Comparison of ENCODE assay signal across 12 mouse cellular contexts in genomic region chr7:30678263-30678975, GRCm38 (mm10). TPM values are rescaled to one million over a fixed set of nuclear protein-coding genes. Genes with fewer than 3 reads are reported as not detected.
A peak's percentile ranks its signal among the peaks of the same experiment; 100 is the strongest.
DNase-seq lines count a peak whose midpoint lies in the region; ATAC-seq and TF ChIP-seq lines count a peak whose summit lies in the region.
"Had no signal": no experiment of that assay in that cellular context is flagged by ENCODE, and none has a peak within 500 bp of the region (broad histone marks: within the 10 kb centered on the region; RNA-seq: fewer than 3 reads in every experiment).

No protein-coding gene starts in this region.

- H3K36me3 ChIP-seq in lung, postnatal 0 days (ENCODE audit: insufficient read depth, low read length), result no peaks in the 10 kb centered on the region
- H3K36me3 ChIP-seq: embryonic facial prominence, embryonic 12.5 days; heart, embryonic 15.5 days; midbrain, embryonic 12.5 days had no signal

- no peaks in the 10 kb centered on the region for H3K4me1 ChIP-seq in lung, postnatal 0 days (ENCODE audit: insufficient read depth, low read depth, low read length)
- H3K4me1 ChIP-seq: embryonic facial prominence, embryonic 12.5 days; midbrain, embryonic 12.5 days had no signal

- no peak for TF ChIP-seq EP300 in lung, postnatal 0 days (IDR thresholded peaks at IDR 0.05)

- peak; percentile 34; the same call in 1 of the 2 replicates for TF ChIP-seq CTCF in lung, postnatal 0 days (IDR thresholded peaks at IDR 0.05)

- ATAC-seq in lung, postnatal 0 days, result no peak

- peak; percentile 52 for DNase-seq in gastrocnemius, postnatal 10 days
- DNase-seq in gastrocnemius, adult 18-20 months (ENCODE audit: low spot score), result no peak
- peak; percentile 22 for DNase-seq in lung, postnatal 0 days (ENCODE audit: low spot score)
- no peak for DNase-seq in lung, postnatal 36 days
- peak; percentile 91 for DNase-seq in Muller cell, postnatal 12 days (ENCODE audit: inconsistent ontology term)
- peak; percentile 28 for DNase-seq in gastrocnemius, postnatal 14 days
- DNase-seq in urinary bladder, adult 18-20 months (ENCODE audit: low spot score in 2 of 2), result no peak
- DNase-seq in urinary bladder, postnatal 14 days (ENCODE audit: low spot score), result no peak

- H3K27me3 ChIP-seq in lung, postnatal 0 days (replicated peaks; ENCODE audit: insufficient read depth, low read length), result no peaks in the 10 kb centered on the region
- H3K27me3 ChIP-seq: embryonic facial prominence, embryonic 12.5 days; heart, embryonic 15.5 days had no signal

- intact Hi-C loops in gastrocnemius, postnatal 14 days (cut with DNase I; ENCODE audit: low total_unique reads), result no loop called here

- H3K4me3 ChIP-seq in lung, postnatal 0 days (ENCODE audit: low read depth, low read length), result no peak overlapping the region
- H3K4me3 ChIP-seq: embryonic facial prominence, embryonic 12.5 days; heart, embryonic 15.5 days; midbrain, embryonic 12.5 days had no signal

- H3K9ac ChIP-seq in lung, postnatal 0 days (replicated peaks; ENCODE audit: low read depth), result no peak overlapping the region
- H3K9ac ChIP-seq: embryonic facial prominence, embryonic 12.5 days; heart, embryonic 15.5 days; midbrain, embryonic 12.5 days had no signal

- no peak overlapping the region for H3K27ac ChIP-seq in lung, postnatal 0 days (ENCODE audit: low read length)
- H3K27ac ChIP-seq: embryonic facial prominence, embryonic 12.5 days; heart, embryonic 15.5 days; midbrain, embryonic 12.5 days had no signal

- H3K4me2 ChIP-seq in lung, postnatal 0 days (replicated peaks; ENCODE audit: low read depth, low read length), result no peak overlapping the region
- H3K4me2 ChIP-seq: embryonic facial prominence, embryonic 12.5 days; heart, embryonic 15.5 days; midbrain, embryonic 12.5 days had no signal

- 48% methylated on average over 5 of the region's 5 CpGs for WGBS in lung, postnatal 0 days

- H3K9me3 ChIP-seq in lung, postnatal 0 days (ENCODE audit: low read length), result no peaks in the 10 kb centered on the region
- H3K9me3 ChIP-seq: embryonic facial prominence, embryonic 12.5 days; heart, embryonic 15.5 days had no signal

RNA-seq across cellular contexts. Expression of gene Pmis2, which starts 7.0 kb away (rescaled TPM):
- total RNA-seq in gastrocnemius, postnatal 10 days (2021), result 1 to 10 TPM; 1.3 to 1.5 TPM
- total RNA-seq in gastrocnemius, adult 18-20 months (2021), result 1 to 10 TPM; 2.8 to 3.9 TPM
- polyA plus RNA-seq in lung, postnatal 0 days (2015; fragmentation: Nextera tagmentation; extraction: Ambion mirVana), result not detected in 2 replicates
- total RNA-seq in gastrocnemius, postnatal 14 days (2021), result 1 to 10 TPM; 2.3 to 2.6 TPM
- total RNA-seq: left cerebral cortex, postnatal 14 days had no signal
- polyA plus RNA-seq: embryonic facial prominence, embryonic 12.5 days; heart, embryonic 15.5 days; midbrain, embryonic 12.5 days had no signal

RNA-seq across cellular contexts. Expression of gene Haus5, which starts 13.6 kb away (rescaled TPM):
- total RNA-seq in gastrocnemius, postnatal 10 days (2021), result 1 to 10 TPM; 3.7 to 5.7 TPM
- total RNA-seq in gastrocnemius, adult 18-20 months (2021), result 1 to 10 TPM; 2.6 to 3.8 TPM
- polyA plus RNA-seq in lung, postnatal 0 days (2015; fragmentation: Nextera tagmentation; extraction: Ambion mirVana), result 10.0 and 10.3 TPM in 2 replicates
- 1 to 10 TPM; 2.8 to 2.9 TPM for total RNA-seq in gastrocnemius, postnatal 14 days (2021)

RNA-seq across cellular contexts. Expression of gene 2200002J24Rik, which starts 20.3 kb away (rescaled TPM):
- not detected for total RNA-seq in gastrocnemius, postnatal 10 days (2021)
- not detected for total RNA-seq in gastrocnemius, adult 18-20 months (2021)
- 0.69 and 1.2 TPM in 2 replicates for polyA plus RNA-seq in lung, postnatal 0 days (2015; fragmentation: Nextera tagmentation; extraction: Ambion mirVana)
- not detected for total RNA-seq in gastrocnemius, postnatal 14 days (2021)
- total RNA-seq: left cerebral cortex, postnatal 14 days had no signal
- polyA plus RNA-seq: embryonic facial prominence, embryonic 12.5 days; midbrain, embryonic 12.5 days had no signal

RNA-seq across cellular contexts. Expression of gene Rbm42, which starts 28.3 kb away (rescaled TPM):
- 10 to 100 TPM; 42.4 to 44.4 TPM for total RNA-seq in gastrocnemius, postnatal 10 days (2021)
- 10 to 100 TPM; 37.6 to 40.7 TPM for total RNA-seq in gastrocnemius, adult 18-20 months (2021)
- polyA plus RNA-seq in lung, postnatal 0 days (2015; fragmentation: Nextera tagmentation; extraction: Ambion mirVana), result 101 and 107 TPM in 2 replicates
- total RNA-seq in gastrocnemius, postnatal 14 days (2021), result 10 to 100 TPM; 35.4 to 37.3 TPM

RNA-seq across cellular contexts. Expression of gene Atp4a, which starts 33.6 kb away (rescaled TPM):
- not detected for total RNA-seq in gastrocnemius, postnatal 10 days (2021)
- under 1 TPM in 1 of 2 experiments, not detected in 1; 0.07 TPM for total RNA-seq in gastrocnemius, adult 18-20 months (2021)
- polyA plus RNA-seq in lung, postnatal 0 days (2015; fragmentation: Nextera tagmentation; extraction: Ambion mirVana), result 0.14 TPM in 1 of 2 replicates, not detected in the other
- total RNA-seq in gastrocnemius, postnatal 14 days (2021), result under 1 TPM; 0.16 to 0.41 TPM

Comparison
In these comparisons a context has a peak if more than half of its experiments do, and no peak if none do; other contexts are left out.
1. DNase-seq: peak in gastrocnemius, postnatal 10 days (single experiment), lung, postnatal 0 days (single experiment), Muller cell, postnatal 12 days (single experiment) and gastrocnemius, postnatal 14 days (single experiment); none in gastrocnemius, adult 18-20 months (single experiment), lung, postnatal 36 days (single experiment), urinary bladder, adult 18-20 months (0 of 2) and urinary bladder, postnatal 14 days (single experiment).